Mouse (Mus musculus): ENCODE measurements around the gene Wbp1.

GRCm38 (mm10) chr6:83140044-83140443 lies 18.7 kb upstream of the Wbp1 start:
- TF ChIP-seq CTCF (IDR thresholded peaks at IDR 0.05; ENCODE audit: low read depth) (no peak), EP300 (IDR thresholded peaks at IDR 0.05; ENCODE audit: low read depth) (no peak)
